Mouse (Mus musculus): ENCODE results near the gene Cldn7.

The Cldn7 gene

GRCm38 (mm10) chr11:69995391-69995960, 30.9 kb downstream of the Cldn7 start, which contains the start of gene Phf23:
Gene Phf23, plus strand, starts transcription at chr11:69995777.
- H3K4me1 ChIP-seq (replicated peaks; ENCODE audit: low read depth, low read length): peaks cover 57% of the 10 kb centered on the region
- H3K9me3 ChIP-seq (ENCODE audit: low read length): no peaks in the 10 kb centered on the region
- TF ChIP-seq CTCF (conservative IDR thresholded peaks at IDR 0.05; ENCODE audit: low read length) (no peak), NANOG (IDR thresholded peaks at IDR 0.05; ENCODE audit: borderline replicate concordance, low read length) (no peak), POU5F1 (IDR thresholded peaks at IDR 0.05; ENCODE audit: borderline replicate concordance, low read length) (no peak)
- peak within 1 kb of the TSS; percentile 100 for H3K4me3 ChIP-seq (replicated peaks; ENCODE audit: low read length)
- no peaks in the 10 kb centered on the region for H3K27me3 ChIP-seq (ENCODE audit: insufficient read depth, low read length)
- H3K36me3 ChIP-seq (ENCODE audit: insufficient read depth, low read length): peaks cover 52% of the 10 kb centered on the region

- TF ChIP-seq NANOG (IDR thresholded peaks at IDR 0.05; ENCODE audit: borderline replicate concordance, low read length) (no peak), CTCF (conservative IDR thresholded peaks at IDR 0.05; ENCODE audit: low read length) (no peak), POU5F1 (IDR thresholded peaks at IDR 0.05; ENCODE audit: borderline replicate concordance, low read length) (no peak)
- H3K4me1 ChIP-seq (replicated peaks; ENCODE audit: low read depth, low read length): peaks cover 58% of the 10 kb centered on the region
- peak overlapping the region; percentile 100 for H3K4me3 ChIP-seq (replicated peaks; ENCODE audit: low read length)
- no peaks in the 10 kb centered on the region for H3K9me3 ChIP-seq (ENCODE audit: low read length)
- no peaks in the 10 kb centered on the region for H3K27me3 ChIP-seq (ENCODE audit: insufficient read depth, low read length)
- peaks cover 52% of the 10 kb centered on the region for H3K36me3 ChIP-seq (ENCODE audit: insufficient read depth, low read length)
Measured at GRCm38 (mm10) chr11:69996161-69997061, 31.8 kb downstream of the Cldn7 start.

GRCm38 (mm10) chr11:69997070-69997509, 32.5 kb downstream of the Cldn7 start:
- H3K27me3 ChIP-seq (ENCODE audit: insufficient read depth, low read length): no peaks in the 10 kb centered on the region
- TF ChIP-seq CTCF (conservative IDR thresholded peaks at IDR 0.05; ENCODE audit: low read length): no peak
- TF ChIP-seq POU5F1 (IDR thresholded peaks at IDR 0.05; ENCODE audit: borderline replicate concordance, low read length): no peak
- no peak for TF ChIP-seq NANOG (IDR thresholded peaks at IDR 0.05; ENCODE audit: borderline replicate concordance, low read length)
- H3K36me3 ChIP-seq (ENCODE audit: insufficient read depth, low read length): peaks cover 54% of the 10 kb centered on the region
- no peaks in the 10 kb centered on the region for H3K9me3 ChIP-seq (ENCODE audit: low read length)
- H3K4me3 ChIP-seq (replicated peaks; ENCODE audit: low read length): peak overlapping the region; percentile 100
- H3K4me1 ChIP-seq (replicated peaks; ENCODE audit: low read depth, low read length): peaks cover 62% of the 10 kb centered on the region

GRCm38 (mm10) chr11:69998567-69999491, 34.2 kb downstream of the Cldn7 start:
- TF ChIP-seq POU5F1 (IDR thresholded peaks at IDR 0.05; ENCODE audit: borderline replicate concordance, low read length) (no peak), NANOG (IDR thresholded peaks at IDR 0.05; ENCODE audit: borderline replicate concordance, low read length) (no peak), CTCF (conservative IDR thresholded peaks at IDR 0.05; ENCODE audit: low read length) (peak; percentile 25)
- Histone ChIP-seq H3K4me3 (replicated peaks; ENCODE audit: low read length) (peak overlapping the region; percentile 100), H3K4me1 (replicated peaks; ENCODE audit: low read depth, low read length) (peaks cover 70% of the 10 kb centered on the region), H3K27me3 (ENCODE audit: insufficient read depth, low read length) (no peaks in the 10 kb centered on the region), H3K36me3 (ENCODE audit: insufficient read depth, low read length) (peaks cover 59% of the 10 kb centered on the region), H3K9me3 (ENCODE audit: low read length) (no peaks in the 10 kb centered on the region)

GRCm38 (mm10) chr11:69999666-70000065, 35.1 kb downstream of the Cldn7 start:
- H3K4me3 ChIP-seq (replicated peaks; ENCODE audit: low read length): peak overlapping the region; percentile 35; the same call in 1 of the 2 replicates
- TF ChIP-seq CTCF (conservative IDR thresholded peaks at IDR 0.05; ENCODE audit: low read length): no peak
- no peak for TF ChIP-seq POU5F1 (IDR thresholded peaks at IDR 0.05; ENCODE audit: borderline replicate concordance, low read length)
- TF ChIP-seq NANOG (IDR thresholded peaks at IDR 0.05; ENCODE audit: borderline replicate concordance, low read length): no peak
- no peaks in the 10 kb centered on the region for H3K27me3 ChIP-seq (ENCODE audit: insufficient read depth, low read length)
- H3K9me3 ChIP-seq (ENCODE audit: low read length): no peaks in the 10 kb centered on the region
- peaks cover 59% of the 10 kb centered on the region for H3K36me3 ChIP-seq (ENCODE audit: insufficient read depth, low read length)
- H3K4me1 ChIP-seq (replicated peaks; ENCODE audit: low read depth, low read length): peaks cover 70% of the 10 kb centered on the region

- H3K4me1 ChIP-seq (replicated peaks; ENCODE audit: low read depth, low read length): peaks cover 73% of the 10 kb centered on the region
- H3K36me3 ChIP-seq (ENCODE audit: insufficient read depth, low read length): peaks cover 65% of the 10 kb centered on the region
- TF ChIP-seq CTCF (conservative IDR thresholded peaks at IDR 0.05; ENCODE audit: low read length): no peak
- no peak for TF ChIP-seq NANOG (IDR thresholded peaks at IDR 0.05; ENCODE audit: borderline replicate concordance, low read length)
- TF ChIP-seq POU5F1 (IDR thresholded peaks at IDR 0.05; ENCODE audit: borderline replicate concordance, low read length): no peak
- peak within 1 kb of the TSS; percentile 94 for H3K4me3 ChIP-seq (replicated peaks; ENCODE audit: low read length)
- H3K27me3 ChIP-seq (ENCODE audit: insufficient read depth, low read length): no peaks in the 10 kb centered on the region
- H3K9me3 ChIP-seq (ENCODE audit: low read length): no peaks in the 10 kb centered on the region
Measured at GRCm38 (mm10) chr11:70000396-70000898, 35.9 kb downstream of the Cldn7 start, which contains the start of gene Dvl2. Gene Dvl2, plus strand, starts transcription at chr11:70000595.

- Histone ChIP-seq H3K4me3 (replicated peaks; ENCODE audit: low read length) (peak overlapping the region; percentile 94), H3K9me3 (ENCODE audit: low read length) (no peaks in the 10 kb centered on the region), H3K27me3 (ENCODE audit: insufficient read depth, low read length) (no peaks in the 10 kb centered on the region), H3K36me3 (ENCODE audit: insufficient read depth, low read length) (peaks cover 70% of the 10 kb centered on the region), H3K4me1 (replicated peaks; ENCODE audit: low read depth, low read length) (peaks cover 79% of the 10 kb centered on the region)
- no peak for TF ChIP-seq NANOG (IDR thresholded peaks at IDR 0.05; ENCODE audit: borderline replicate concordance, low read length)
- no peak for TF ChIP-seq CTCF (conservative IDR thresholded peaks at IDR 0.05; ENCODE audit: low read length)
- no peak for TF ChIP-seq POU5F1 (IDR thresholded peaks at IDR 0.05; ENCODE audit: borderline replicate concordance, low read length)
Measured at GRCm38 (mm10) chr11:70001159-70001558, 36.6 kb downstream of the Cldn7 start.
